Mouse (Mus musculus) layer of hippocampus, postnatal 36 days (tissue): ENCODE data around the gene Emg1. TPM values are rescaled to one million over a fixed set of nuclear protein-coding genes. Genes with fewer than 3 reads are reported as not detected.
"Not testable (repeated sequence)": the region's sequence is repeated elsewhere in the genome, so short reads cannot be mapped to it uniquely, and the experiment has no call there.

ENCODE experiments used
- DNase-seq, 2 experiments: peaks; one replicate each; pipeline ENCODE4 v3.0.0; 2022
- total RNA-seq, 2 experiments: library from RNA; stranded (reverse); gene quantifications; 2 replicates each; pipeline ENCODE4 v1.2.3; 2021

Emg1 gene
- total RNA-seq, 2 experiments from 2014 or later = 54.3 to 64.9 TPM

DNA sequence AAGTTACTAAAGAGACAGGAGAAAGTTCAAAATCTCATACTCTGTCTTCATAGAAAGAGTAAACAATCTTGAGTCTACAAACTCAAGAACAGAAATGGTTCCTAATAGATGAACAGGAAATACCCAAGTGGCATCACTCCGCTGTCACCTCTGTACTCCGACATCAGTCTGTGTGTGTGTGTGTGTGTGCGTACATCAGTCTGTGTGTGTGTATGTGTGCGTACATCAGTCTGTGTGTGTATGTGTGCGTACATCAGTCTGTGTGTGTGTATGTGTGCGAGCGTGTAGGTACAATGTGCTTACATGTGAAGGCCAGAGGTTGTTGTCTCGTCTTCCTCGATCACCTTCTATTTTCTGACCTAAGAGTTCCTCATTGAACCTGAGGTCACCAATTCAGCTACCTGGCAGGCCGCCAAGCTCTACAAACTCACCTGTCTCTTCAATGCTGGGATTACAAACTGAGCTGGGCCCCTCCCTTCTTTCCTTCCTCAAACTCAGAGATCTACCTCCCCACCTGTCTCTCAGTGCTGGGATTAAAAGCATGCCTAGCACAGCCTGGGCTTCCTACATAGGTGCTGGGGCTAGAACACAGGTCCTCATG lies 3.6 kb downstream of the Emg1 start:
- DNase-seq = no peak

DNA sequence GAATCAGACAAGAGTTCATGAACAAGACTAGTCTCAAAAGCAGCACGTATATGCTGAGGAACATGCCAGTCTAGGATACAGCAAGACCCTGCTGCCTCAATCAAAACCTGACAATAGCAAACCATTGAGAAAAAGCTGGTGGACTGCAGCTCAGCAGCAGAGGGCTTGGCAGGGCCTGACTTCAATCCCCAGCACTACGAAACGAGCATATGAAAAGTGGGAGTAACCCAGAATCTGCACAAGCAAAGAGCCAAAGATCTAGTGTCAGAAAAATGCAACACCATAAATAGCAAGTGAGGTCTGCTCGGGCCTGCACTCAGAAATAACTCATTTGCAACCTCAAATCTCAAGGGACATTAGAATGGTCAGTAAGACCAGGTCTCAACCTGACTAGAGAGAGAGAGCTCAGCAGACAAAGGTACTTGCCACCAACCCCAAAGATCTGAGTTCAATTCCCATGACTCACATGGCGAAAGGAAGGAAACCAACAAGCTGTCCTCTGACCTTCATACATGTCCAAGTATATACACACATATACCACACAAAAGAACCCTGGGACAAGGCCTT lies 5.8 kb downstream of the Emg1 start:
- peak in 1 of 2 experiments; percentile 27 for DNase-seq

DNA sequence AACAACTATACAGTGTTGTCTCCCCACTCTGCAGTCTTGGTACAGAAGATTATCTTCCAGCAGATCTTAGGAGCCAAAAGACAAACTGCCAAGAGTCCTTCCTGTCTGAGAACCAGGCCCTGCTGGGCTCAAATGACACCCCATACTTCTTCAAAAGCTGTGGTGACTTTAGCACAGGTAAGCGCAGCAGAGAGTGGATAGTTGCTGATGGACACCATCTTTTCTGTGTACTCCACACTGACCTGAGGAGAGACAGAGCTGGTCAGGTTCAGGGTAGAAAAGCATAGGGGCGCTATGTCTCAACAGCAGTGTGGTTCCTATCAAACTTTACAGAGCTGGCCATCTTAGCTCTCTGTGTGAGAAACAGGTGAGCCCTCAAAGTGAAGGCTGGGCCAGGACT lies 7.6 kb downstream of the Emg1 start:
- DNase-seq = no peak

DNA sequence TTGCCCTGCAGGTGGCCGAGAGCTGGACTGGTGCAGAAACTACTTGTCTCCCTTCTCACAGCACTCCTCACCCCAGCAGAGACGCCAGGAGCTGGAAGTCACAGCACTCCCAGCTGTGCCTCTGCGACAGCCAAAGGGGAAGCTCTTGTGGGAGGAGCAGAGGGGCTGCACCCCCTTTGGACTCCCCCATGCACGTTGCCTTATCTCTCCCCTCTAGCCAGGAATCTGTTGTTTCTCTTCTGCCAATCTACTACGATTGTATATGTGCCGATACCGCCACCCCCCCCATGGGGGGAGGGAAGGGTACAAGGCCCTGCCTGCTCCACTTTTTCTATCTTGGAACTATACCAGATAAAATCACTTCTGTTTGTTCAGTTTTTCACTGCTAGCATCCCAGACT lies 8.2 kb downstream of the Emg1 start:
- no peak for DNase-seq

DNA sequence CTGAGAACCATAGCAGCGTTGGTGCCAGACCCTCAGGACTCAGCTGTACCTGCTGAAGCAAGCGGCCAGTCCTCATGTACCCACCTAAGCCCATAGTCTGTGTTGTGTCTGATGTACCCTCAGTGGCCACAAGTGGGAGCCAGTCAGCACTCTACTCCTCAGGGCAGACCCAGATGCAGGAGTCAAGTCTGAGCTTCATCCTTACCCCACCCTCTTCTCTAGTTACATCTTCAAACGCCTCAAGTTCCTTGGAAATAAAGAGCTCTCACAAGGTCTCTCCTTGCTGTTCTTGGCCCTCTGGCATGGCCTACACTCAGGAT lies 9.2 kb downstream of the Emg1 start:
- peak; percentile 54 to 61 for DNase-seq

DNA sequence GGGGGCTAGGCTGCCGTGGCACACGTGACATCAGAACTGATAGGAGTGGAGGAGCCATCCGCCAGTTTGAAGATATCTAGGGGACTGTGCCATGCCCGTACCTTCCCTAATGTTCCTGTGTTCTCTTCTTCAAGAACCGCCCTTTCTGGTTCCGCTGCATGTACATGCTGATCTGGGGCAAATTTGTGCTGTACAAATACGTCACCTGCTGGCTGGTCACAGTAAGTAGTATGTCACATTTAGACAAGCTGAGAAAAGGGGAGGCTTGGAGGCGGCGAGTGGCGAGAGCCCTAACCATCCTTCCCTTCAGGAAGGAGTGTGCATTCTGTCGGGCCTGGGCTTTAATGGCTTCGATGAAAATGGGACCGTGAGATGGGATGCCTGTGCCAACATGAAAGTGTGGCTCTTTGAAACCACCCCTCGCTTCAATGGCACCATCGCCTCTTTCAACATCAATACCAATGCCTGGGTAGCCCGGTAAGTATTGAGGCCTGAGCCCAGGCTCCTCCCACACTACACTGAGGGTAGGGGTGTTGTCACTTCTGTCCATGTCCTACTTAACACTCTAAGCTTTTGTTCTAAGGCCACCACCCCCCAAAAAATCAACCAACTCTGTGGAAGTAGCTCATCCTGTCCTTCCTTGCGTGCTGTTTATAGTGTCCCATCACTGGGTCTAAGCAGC lies 9.7 kb downstream of the Emg1 start:
- no peak for DNase-seq

DNA sequence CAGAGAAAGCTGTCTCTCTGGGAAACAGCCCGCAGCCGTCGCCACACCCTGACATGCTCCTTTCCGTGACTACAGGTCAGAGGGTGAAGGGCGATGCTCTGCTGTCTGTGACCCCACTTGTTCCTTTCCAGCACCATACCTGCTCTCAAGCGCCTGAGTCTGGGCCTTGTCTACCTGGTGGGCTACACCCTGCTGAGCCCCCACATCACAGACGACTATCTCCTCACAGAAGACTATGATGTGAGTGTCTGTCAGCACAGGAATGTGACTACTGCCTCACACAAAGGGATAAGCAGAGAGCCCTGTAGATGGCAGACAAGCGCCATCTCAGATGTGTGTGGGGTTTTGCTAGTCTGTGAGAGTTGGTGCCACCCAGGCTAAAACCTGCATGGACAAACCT lies 10.6 kb downstream of the Emg1 start:
- no peak for DNase-seq

DNA sequence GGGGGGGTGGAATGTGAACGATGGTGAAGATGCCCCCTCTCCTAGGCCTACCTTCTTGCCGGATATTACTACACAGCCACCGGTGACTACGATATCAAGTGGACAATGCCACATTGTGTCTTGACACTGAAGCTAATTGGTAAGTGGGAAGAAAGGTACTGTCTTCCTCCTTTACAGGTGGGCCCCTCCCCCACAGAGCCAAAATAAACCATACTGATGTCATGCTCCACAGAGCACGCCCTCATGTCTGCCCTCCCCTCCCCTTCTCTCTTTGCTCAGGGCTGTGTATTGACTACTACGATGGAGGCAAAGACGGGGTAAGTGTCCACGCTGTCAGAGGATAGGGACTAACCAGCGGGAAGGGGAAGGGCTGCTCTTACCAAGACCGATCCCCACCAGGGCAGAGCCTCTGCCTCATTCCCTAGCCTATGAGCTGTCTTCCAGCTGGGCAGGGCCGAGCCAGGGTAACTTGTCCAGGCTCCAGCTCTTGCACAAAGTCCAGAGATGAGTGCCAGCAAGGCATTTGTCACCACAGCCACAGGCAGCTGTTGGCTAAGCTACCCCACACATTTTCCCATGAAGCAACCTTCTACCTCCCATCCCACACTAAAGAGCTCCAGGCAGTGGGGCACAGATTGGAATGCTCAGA lies 11.9 kb downstream of the Emg1 start:
- peak; percentile 46 to 62 for DNase-seq

DNA sequence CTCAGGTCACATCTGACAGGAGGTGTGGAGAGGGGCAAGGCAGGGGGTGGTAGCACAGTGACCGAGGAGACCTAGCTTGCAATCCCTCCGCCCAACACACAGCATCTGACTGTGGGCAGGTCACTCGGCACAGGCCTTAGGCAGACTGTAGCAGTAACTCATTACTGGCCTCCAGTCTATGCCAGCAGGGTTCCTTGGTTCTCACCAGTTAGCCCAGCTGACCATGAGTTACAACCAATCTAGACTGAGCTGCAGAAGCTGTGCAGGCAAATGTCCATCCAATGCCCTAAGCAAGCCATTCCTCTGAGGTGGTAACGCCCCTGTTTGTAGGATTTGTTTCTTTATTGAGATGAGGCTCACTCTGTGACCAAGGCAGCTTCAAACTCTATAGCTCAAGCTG lies 12.6 kb downstream of the Emg1 start:
- no peak for DNase-seq

DNA sequence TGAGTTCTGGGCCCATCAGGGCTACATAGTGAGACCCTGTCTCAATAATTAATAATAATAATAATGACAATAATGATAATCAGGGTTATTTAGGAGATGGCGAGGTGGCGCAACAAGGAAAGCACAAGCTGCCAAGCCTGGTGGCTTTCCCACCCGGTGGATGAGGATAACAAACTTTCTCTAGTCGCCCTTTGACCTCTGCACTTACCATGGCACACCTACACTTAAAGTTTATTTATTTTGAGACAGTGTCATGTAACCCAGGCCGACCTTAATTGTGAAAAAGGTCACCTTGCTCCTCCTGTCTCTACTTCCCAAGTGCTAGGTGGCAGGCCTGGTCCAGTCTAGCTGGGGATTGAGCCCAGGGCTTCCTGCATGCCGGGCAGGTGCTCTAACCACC lies 13.2 kb downstream of the Emg1 start:
- no peak for DNase-seq

DNA sequence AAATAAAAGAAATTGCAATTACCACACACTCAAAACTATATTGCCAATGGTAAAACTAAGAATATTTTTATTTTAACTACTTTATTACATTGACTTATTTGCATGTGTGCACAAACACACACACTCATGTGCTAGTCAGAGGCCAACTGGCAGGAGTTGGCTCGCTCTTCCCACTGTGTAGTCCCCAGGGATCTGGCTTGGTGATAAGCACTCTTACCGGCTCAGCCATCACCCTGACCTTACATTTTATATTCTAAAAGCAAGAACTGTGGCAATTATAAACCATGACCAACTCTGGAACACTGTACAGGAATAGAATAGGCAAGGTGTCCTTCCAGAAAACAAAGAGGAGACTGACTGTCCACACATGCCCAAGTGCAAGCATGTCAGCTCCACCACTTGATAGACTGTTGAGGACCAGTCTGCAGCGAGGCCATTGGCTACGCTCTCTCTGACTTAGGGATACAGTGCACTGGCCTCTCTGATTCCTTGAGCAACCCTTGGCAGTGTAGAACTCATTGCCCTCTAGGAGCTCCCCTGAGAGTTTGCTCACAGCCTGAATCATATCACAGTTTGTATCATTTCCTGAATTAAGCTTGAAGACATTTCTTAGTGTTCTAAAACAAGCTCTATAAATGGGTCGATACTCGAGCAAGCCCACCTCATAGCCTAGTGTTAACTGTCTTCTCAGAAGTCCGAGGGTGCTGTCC lies 15.4 kb downstream of the Emg1 start:
- no peak for DNase-seq

DNA sequence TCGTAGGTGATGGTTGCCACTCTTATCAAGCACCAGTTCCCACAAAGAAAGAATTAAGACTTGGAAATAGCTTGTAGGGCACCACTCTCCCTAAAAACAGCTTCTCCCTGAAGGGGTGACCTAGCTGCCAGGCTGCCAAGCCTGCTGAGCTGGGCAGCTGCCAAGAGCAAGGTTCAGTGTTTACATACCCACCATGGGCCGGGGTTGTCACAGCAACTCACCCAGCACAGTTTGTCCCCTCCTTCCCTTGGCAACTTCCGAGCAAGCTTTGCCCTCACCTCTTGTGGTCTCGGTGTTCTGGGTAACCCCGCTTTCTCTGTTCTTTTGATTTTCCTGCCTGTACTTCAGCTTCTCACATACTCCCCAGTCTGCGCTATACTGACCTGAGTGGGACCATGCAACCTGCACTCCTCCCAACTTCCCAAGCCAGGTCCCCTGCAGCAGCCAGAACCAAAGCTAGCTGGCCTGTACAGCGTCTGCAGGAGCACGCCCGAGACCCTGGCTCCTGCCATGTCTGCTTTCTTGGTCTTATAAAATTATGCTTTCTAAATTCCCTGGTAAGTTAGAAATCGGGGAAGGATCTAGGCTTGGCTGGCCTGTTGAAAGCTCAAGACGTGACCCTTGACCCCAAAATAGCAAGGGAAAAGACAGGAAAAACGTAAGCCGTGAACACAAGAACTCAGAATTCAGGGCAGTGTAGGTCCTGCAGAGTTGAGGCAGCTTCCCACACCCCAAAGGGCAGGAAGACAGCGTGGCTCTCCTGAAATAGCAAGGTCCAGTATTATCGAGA lies 17.6 kb downstream of the Emg1 start:
- peak; percentile 60 to 77 for DNase-seq

DNA sequence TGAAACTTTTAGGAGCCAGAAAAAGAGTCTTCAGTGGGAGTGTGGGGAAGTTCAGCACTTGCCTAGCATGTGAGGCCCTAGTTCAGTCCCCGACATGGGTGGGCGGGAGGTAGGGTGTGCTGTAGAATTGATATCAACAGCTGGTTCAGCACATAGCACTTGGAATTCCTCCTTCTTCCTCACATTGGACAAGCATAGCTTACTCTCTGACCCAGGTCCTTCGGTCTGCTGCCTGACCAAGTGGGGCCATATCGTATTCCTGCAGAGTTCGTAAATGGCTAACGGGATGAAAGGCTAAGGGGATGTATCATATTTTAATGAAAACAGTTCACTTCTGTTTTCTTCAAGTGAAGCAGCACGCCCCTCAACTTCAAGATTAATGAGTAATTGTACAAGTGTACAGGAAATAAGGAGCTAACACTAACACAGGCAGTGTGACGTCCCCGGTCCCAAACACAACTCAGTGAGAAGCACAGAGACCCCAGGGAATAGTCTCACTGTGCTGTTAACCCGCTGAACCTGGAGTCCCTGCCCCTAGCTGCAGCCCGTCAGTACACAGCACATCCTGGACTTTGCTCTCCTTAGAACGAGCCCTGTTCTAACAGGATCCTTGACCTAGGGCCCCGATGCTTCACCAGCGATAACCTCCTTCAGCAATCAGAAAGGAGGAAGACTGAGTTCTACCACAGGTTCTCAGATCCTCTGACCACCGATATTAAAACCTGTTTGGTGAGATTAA lies 18.6 kb downstream of the Emg1 start:
- no peak for DNase-seq

DNA sequence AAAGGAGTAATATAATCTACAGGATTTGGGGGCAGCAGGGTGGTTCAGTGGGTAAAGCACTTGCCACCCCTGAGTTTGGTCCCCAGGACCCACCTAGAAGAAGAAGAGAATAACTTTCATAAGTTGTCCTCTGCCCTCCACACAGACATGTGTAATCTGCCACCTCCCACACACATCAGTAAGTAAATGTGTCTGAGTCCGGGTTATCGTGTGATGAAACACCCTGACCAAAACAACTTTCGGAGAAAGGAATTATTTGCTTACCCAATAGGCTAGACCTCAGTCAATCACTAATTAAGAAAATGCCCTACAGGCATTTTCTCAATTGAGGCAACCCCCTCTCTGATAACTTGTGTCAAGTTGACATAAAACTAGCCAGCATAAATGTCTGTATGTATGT lies 21.5 kb downstream of the Emg1 start:
- no peak for DNase-seq

DNA sequence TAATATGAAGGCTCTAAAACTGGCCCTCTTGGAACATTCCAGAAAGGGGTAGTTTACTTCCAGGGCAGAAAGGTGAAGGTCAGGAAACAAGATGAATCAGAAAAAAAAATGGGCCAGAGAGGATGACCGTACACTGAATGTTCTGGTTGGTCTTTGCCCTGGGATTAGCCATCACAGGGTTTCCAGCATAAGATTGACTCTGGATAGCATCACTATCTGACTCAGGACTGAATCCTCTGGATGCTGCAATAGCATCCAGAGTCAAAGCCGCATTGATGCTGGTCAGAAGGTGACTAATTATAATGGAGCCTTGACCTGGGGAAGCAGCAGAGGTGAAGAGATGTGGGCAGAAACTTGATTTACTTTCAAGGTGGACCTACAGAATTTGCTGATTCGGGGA lies 23.0 kb downstream of the Emg1 start:
- no peak for DNase-seq

DNA sequence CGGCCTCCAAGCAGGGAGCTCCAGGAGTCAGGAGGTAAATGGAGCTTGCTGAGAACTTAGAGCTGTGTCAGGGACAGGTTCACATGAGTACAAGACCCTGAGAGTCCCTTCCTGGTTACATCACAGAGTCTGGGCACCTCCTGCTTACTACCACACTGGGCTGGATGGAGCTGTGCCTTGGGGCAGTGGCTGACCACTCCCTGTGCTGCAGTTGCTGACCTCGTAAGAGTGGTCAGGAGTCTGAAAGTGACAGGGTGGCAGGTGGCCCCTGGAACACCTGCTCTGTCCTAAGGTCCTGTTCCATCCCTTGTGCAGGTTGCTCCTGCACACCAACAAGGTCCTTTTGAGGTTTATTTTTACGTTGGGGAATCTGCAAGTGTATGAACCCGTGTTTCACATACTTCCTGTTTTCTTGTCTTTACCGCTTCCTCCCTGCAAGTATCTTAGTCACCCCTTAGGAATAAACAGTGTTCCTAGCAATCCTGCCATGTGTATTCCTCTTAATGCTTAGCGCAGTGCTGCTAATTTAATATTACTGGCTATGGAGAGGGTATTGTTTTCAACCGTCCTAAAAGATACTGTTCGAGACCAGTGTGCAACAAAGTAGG lies 23.7 kb downstream of the Emg1 start:
- DNase-seq = no peak

DNA sequence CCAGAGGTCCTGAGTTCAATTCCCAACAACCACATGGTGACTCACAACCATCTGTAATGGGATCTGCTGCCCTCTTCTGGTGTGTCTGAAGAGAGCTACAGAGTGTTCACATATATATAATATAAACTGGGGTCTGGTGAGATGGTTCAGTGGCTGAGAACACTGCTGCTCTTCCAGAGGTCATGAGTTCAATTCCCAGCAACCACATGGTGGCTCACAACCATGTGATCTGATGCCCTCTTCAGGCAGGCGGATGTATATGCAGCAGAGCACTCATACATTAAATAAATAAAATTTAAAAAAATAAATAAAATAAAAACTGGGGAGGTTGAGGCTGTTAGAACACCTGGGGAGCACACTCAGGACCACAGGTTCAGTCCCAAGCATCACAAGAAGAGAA lies 25.3 kb downstream of the Emg1 start:
- not testable (repeated sequence) for DNase-seq

DNA sequence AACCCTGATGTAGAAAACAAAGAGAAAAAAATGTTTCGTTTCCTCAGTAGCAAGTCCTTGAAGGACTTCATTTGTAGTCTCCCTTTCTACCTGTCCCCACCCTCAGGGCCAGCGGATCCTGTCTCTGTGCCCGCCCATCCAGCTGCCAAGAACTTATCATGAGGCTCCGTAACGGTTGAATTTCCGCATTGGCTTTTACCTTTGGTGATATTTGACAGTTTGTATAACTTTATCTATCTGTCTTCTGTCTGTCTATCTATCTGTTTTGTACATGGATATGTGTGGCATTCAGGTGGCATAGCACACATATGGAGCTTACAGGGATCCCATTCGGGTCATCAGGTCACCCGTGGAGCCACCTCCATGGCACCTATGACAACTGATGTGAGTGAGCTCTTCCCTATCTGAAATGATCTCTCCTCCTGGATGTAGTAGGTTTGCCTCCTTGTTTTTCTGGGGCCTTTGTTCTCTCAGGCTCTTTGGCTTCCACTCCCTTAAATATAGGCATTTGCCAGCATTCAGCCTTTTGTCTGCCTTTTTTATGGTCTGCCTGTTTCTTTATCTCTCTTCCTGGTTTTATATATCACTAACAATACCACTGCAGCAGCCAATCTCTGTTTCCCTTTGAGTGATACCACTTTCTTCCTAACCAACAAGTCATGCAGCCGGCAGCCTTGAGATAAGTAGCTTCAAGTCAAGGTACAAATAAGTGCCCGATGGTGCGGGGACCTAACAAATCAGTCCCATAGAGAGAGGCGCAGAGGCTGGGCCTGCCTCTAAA lies 26.2 kb downstream of the Emg1 start:
- no peak for DNase-seq

DNA sequence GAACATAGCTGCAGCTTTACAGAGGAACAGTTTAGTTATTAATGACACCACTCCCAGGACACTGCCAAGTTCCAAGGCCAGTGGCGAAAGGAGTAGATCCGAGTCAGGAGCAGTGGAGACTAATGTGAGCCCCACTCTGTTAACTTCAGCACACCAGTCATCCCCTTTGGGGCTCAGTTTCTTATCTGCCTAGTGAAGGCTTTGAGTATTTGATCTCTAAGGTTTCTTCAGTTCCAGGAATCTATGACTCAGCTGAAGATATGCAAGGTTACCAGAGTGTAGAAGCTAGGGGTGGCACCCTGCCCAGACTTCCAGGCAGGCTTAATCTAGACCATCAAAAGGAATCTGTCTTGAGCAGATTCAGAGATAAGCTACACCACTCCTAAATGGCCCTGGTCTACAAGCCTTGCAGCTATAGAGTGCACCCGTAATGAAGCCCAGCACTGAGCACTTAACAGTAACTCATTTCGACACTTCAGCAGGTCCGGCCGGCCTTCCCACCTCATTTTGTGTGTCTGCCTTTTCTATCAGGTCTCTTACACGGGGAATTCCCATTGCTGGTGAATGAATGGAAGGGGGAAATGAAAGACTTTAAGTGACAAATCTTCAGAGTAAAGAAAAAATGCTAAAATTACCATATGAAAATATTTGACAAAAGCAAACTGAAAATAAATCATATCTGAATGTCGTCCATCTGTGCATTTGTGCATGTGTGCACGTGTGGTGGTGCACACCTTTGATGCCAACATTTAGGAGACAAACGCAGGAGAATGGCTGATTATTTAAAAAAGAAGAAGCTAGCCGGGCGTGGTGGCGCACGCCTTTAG lies 28.2 kb downstream of the Emg1 start:
- no peak for DNase-seq

DNA sequence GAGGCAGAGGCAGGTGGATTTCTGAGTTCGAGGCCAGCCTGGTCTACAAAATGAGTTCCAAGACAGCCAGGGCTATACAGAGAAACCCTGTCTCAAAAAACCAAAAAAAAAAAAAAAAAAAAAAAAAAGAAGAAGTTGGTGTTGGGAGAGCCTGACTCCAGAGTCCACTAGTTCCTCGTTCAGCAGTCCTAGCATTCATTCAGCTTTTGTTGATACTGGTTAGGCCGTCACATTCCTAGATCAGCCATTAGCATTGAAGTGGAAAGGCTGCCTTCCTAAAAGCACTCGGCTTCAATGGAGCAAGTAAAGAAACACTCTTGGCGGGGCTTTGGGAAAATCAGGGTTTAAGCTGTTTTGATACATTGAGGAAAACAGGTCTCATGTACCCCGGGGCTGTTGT lies 29.7 kb downstream of the Emg1 start:
- not testable (repeated sequence) for DNase-seq
